11 mouse cellular contexts compared by ENCODE assay signal in genomic region chr4:59753491-59754140, GRCm38 (mm10). TPM values are rescaled to one million over a fixed set of nuclear protein-coding genes. Genes with fewer than 3 reads are reported as not detected.
DNase-seq lines count a peak whose midpoint lies in the region; ATAC-seq lines count a peak whose summit lies in the region.
"Had no signal": no experiment of that assay in that cellular context is flagged by ENCODE, and none has a peak within 500 bp of the region (broad histone marks: within the 10 kb centered on the region; RNA-seq: fewer than 3 reads in every experiment).

No protein-coding gene starts in this region.

- H3K27me3 ChIP-seq in midbrain, embryonic 11.5 days (ENCODE audit: control insufficient read depth, insufficient read depth, low read length) = no peaks in the 10 kb centered on the region
- H3K27me3 ChIP-seq in midbrain, embryonic 10.5 days (ENCODE audit: low read depth, poor library complexity, severe bottlenecking) = no peaks in the 10 kb centered on the region
- no peaks in the 10 kb centered on the region for H3K27me3 ChIP-seq in forebrain, embryonic 14.5 days (replicated peaks; ENCODE audit: control insufficient read depth, insufficient read depth, low read length)
- H3K27me3 ChIP-seq: embryonic facial prominence, embryonic 15.5 days; limb, embryonic 15.5 days; midbrain, embryonic 12.5 days had no signal

- 69% methylated on average over 13 of the region's 13 CpGs for WGBS in midbrain, embryonic 11.5 days
- 68% methylated on average over 13 of the region's 13 CpGs for WGBS in midbrain, embryonic 10.5 days
- 77% methylated on average over 13 of the region's 13 CpGs for whole genome bisulfite sequencing in forebrain, embryonic 14.5 days

- intact Hi-C loops in heart, postnatal 10 days (cut with DNase I) = no loop called here

- no peak overlapping the region for H3K9ac ChIP-seq in midbrain, embryonic 11.5 days (ENCODE audit: low read length)
- no peak overlapping the region for H3K9ac ChIP-seq in forebrain, embryonic 14.5 days (ENCODE audit: low read length)
- H3K9ac ChIP-seq: embryonic facial prominence, embryonic 15.5 days; limb, embryonic 15.5 days; midbrain, embryonic 12.5 days had no signal

- ATAC-seq in midbrain, embryonic 11.5 days (ENCODE audit: low FRiP score) = peak; percentile 44; the same call in 1 of the 2 replicates
- ATAC-seq in forebrain, embryonic 14.5 days = no peak

- no peaks in the 10 kb centered on the region for H3K36me3 ChIP-seq in midbrain, embryonic 11.5 days (ENCODE audit: control insufficient read depth, insufficient read depth, low read length)
- peaks cover 26% of the 10 kb centered on the region for H3K36me3 ChIP-seq in midbrain, embryonic 10.5 days
- H3K36me3 ChIP-seq in forebrain, embryonic 14.5 days (ENCODE audit: control insufficient read depth, insufficient read depth, low read length) = 0 out of 2 replicates have a peak, but pooled peaks cover 7% of the 10 kb centered on the region

- H3K9me3 ChIP-seq in midbrain, embryonic 11.5 days (ENCODE audit: control insufficient read depth, low read length) = no peaks in the 10 kb centered on the region
- H3K9me3 ChIP-seq in midbrain, embryonic 10.5 days (replicated peaks) = no peaks in the 10 kb centered on the region
- no peaks in the 10 kb centered on the region for H3K9me3 ChIP-seq in forebrain, embryonic 14.5 days (replicated peaks; ENCODE audit: control insufficient read depth, low read length)
- H3K9me3 ChIP-seq: embryonic facial prominence, embryonic 15.5 days; limb, embryonic 15.5 days; midbrain, embryonic 12.5 days had no signal

- no peak overlapping the region for H3K4me3 ChIP-seq in midbrain, embryonic 11.5 days (ENCODE audit: low read depth, low read length)
- no peak overlapping the region for H3K4me3 ChIP-seq in midbrain, embryonic 10.5 days
- H3K4me3 ChIP-seq in forebrain, embryonic 14.5 days (ENCODE audit: low read depth, low read length) = no peak overlapping the region
- H3K4me3 ChIP-seq: embryonic facial prominence, embryonic 15.5 days; limb, embryonic 15.5 days; midbrain, embryonic 12.5 days had no signal

- DNase-seq in cerebellum, postnatal 25 days = peak; percentile 34 to 62
- no peak for DNase-seq in cerebellum, adult 8-10 months
- DNase-seq in midbrain, embryonic 11.5 days (ENCODE audit: low spot score, missing footprints) = no peak
- DNase-seq in midbrain, embryonic 10.5 days (ENCODE audit: low spot score) = no peak
- DNase-seq in heart, postnatal 10 days = peak; percentile 70 to 81
- DNase-seq in lung, postnatal 4 days = peak; percentile 71 to 84
- DNase-seq in frontal cortex, adult 2 months (ENCODE audit: extremely low spot score in 1 of 2, low spot score in 1 of 2) = no peak
- DNase-seq in forebrain, embryonic 14.5 days (ENCODE audit: low spot score) = no peak

- no peak overlapping the region for H3K4me2 ChIP-seq in midbrain, embryonic 11.5 days
- H3K4me2 ChIP-seq in forebrain, embryonic 14.5 days (ENCODE audit: low read length) = no peak overlapping the region
- H3K4me2 ChIP-seq: embryonic facial prominence, embryonic 15.5 days; limb, embryonic 15.5 days; midbrain, embryonic 12.5 days had no signal

- H3K27ac ChIP-seq in midbrain, embryonic 11.5 days (ENCODE audit: low read depth, low read length) = no peak overlapping the region
- H3K27ac ChIP-seq in midbrain, embryonic 10.5 days (replicated peaks) = no peak overlapping the region
- H3K27ac ChIP-seq in forebrain, embryonic 14.5 days (ENCODE audit: low read depth, low read length) = no peak overlapping the region
- H3K27ac ChIP-seq: embryonic facial prominence, embryonic 15.5 days; limb, embryonic 15.5 days; midbrain, embryonic 12.5 days had no signal

- H3K4me1 ChIP-seq in midbrain, embryonic 11.5 days (ENCODE audit: control insufficient read depth, insufficient read depth, low read length) = no peaks in the 10 kb centered on the region
- H3K4me1 ChIP-seq in midbrain, embryonic 10.5 days = peaks cover 7% of the 10 kb centered on the region; the same call in 1 of the 2 replicates
- no peaks in the 10 kb centered on the region for H3K4me1 ChIP-seq in forebrain, embryonic 14.5 days (ENCODE audit: control insufficient read depth, insufficient read depth, low read length)
- H3K4me1 ChIP-seq: limb, embryonic 15.5 days; midbrain, embryonic 12.5 days had no signal

RNA-seq across cellular contexts. Expression of gene Inip, which starts 47.8 kb away (rescaled TPM):
- polyA plus RNA-seq in midbrain, embryonic 11.5 days (2014; fragmentation: Nextera tagmentation; extraction: Ambion mirVana) = 110 and 121 TPM in 2 replicates
- polyA plus RNA-seq in midbrain, embryonic 10.5 days (2016; fragmentation: Nextera tagmentation; extraction: Ambion mirVana) = 107 and 110 TPM in 2 replicates
- 10 to 100 TPM; 13.5 to 17.4 TPM for total RNA-seq in heart, postnatal 10 days (2021)
- 20.8 and 22.1 TPM in 2 replicates for polyA plus RNA-seq in frontal cortex, adult 2 months (2012; rRNA removed)
- polyA plus RNA-seq in forebrain, embryonic 14.5 days (2014; fragmentation: Nextera tagmentation; extraction: Ambion mirVana) = 68.0 and 72.1 TPM in 2 replicates

RNA-seq across cellular contexts. Expression of gene Snx30, which starts 52.0 kb away (rescaled TPM):
- 11.8 and 12.3 TPM in 2 replicates for polyA plus RNA-seq in midbrain, embryonic 11.5 days (2014; fragmentation: Nextera tagmentation; extraction: Ambion mirVana)
- polyA plus RNA-seq in midbrain, embryonic 10.5 days (2016; fragmentation: Nextera tagmentation; extraction: Ambion mirVana) = 8.8 and 9.5 TPM in 2 replicates
- total RNA-seq in heart, postnatal 10 days (2021) = 1 to 10 TPM; 8.1 to 8.9 TPM
- polyA plus RNA-seq in frontal cortex, adult 2 months (2012; rRNA removed) = 11.9 and 13.0 TPM in 2 replicates
- polyA plus RNA-seq in forebrain, embryonic 14.5 days (2014; fragmentation: Nextera tagmentation; extraction: Ambion mirVana) = 9.8 and 11.4 TPM in 2 replicates

Comparison
In these comparisons a context has a peak if more than half of its experiments do, and no peak if none do; other contexts are left out.
1. DNase-seq: peak in cerebellum, postnatal 25 days (2 of 2), heart, postnatal 10 days (2 of 2) and lung, postnatal 4 days (2 of 2); none in cerebellum, adult 8-10 months (single experiment), midbrain, embryonic 11.5 days (single experiment), midbrain, embryonic 10.5 days (single experiment), frontal cortex, adult 2 months (0 of 2) and forebrain, embryonic 14.5 days (single experiment).